11 mouse cellular contexts compared by ENCODE assay signal in the genomic region with DNA sequence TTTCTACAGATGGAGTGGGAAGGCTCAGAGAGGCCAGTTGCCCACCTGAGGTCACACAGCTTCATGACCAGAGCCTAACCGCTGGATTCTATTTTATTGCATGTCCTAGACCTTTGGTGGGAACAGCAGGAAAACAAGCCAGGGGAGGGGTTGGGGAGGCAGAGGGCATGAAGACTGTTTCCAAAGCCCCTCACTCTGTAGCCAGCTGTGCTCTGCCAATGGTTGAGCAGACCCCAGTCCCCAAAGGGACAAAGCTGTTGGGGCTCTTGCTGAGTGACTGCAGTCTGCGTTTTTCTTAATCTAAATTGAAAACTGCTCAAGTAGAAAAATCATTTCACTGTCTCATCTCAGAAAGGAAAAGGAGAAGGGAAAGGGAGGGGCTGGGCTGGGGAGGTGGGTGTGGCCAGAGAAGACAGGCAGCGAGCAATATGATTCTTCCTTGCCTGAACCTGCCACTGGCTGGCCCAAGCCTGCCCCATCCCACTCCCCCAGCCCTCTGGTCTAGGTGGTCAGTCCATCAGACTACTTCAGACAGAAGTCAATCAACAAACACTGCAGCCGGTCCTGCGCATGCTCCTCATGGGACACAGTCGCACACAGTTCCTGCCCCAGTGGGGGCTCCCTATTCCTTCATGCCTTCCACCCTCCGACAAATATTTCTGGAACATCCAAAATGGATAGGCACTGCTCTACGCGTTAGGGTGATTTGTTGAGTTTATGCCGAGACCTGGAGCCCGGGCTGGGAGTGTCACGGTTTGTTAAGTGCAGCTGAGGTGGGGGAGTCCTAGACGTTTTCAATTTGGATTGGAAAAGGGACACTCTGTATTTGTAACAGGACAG. TPM values are rescaled to one million over a fixed set of nuclear protein-coding genes. Genes with fewer than 3 reads are reported as not detected.
A peak's percentile ranks its signal among the peaks of the same experiment; 100 is the strongest.
DNase-seq lines count a peak whose midpoint lies in the region; ATAC-seq and TF ChIP-seq lines count a peak whose summit lies in the region.
"Had no signal": no experiment of that assay in that cellular context is flagged by ENCODE, and none has a peak within 500 bp of the region (broad histone marks: within the 10 kb centered on the region; RNA-seq: fewer than 3 reads in every experiment).

No protein-coding gene starts in this region.

- TF ChIP-seq CTCF in left cerebral cortex, adult 2 months (IDR thresholded peaks at IDR 0.05), result no peak

- peak; percentile 19 for DNase-seq in neural tube, embryonic 11.5 days (ENCODE audit: low spot score)
- DNase-seq in neural tube, embryonic 10.5 days (ENCODE audit: extremely low spot score, low spot score), result no peak
- DNase-seq in midbrain, embryonic 14.5 days, result no peak
- DNase-seq in left cerebral cortex, adult 2 months (ENCODE audit: extremely low spot score in 1 of 2, low spot score in 2 of 2), result no peak
- DNase-seq in frontal cortex, postnatal 25 days (ENCODE audit: low spot score in 2 of 2), result no peak
- no peak for DNase-seq in spleen, postnatal 4 days (ENCODE audit: low spot score in 2 of 2)
- DNase-seq: cerebellum, postnatal 14 days; layer of hippocampus, postnatal 36 days; thymus, postnatal 4 days had no signal

- H3K27ac ChIP-seq in neural tube, embryonic 11.5 days (ENCODE audit: low read depth, low read length), result peak overlapping the region; percentile 60
- H3K27ac ChIP-seq in hindbrain, embryonic 13.5 days, result peak overlapping the region; percentile 74
- peak overlapping the region; percentile 70 for H3K27ac ChIP-seq in midbrain, embryonic 14.5 days (replicated peaks; ENCODE audit: low read depth, low read length)
- no peak overlapping the region for H3K27ac ChIP-seq in left cerebral cortex, adult 2 months

- no peaks in the 10 kb centered on the region for H3K36me3 ChIP-seq in neural tube, embryonic 11.5 days (ENCODE audit: control insufficient read depth, insufficient read depth, low read length)
- H3K36me3 ChIP-seq in hindbrain, embryonic 13.5 days, result no peaks in the 10 kb centered on the region
- no peaks in the 10 kb centered on the region for H3K36me3 ChIP-seq in midbrain, embryonic 14.5 days (ENCODE audit: control insufficient read depth, insufficient read depth, low read length)

- H3K4me1 ChIP-seq in neural tube, embryonic 11.5 days (ENCODE audit: control insufficient read depth, insufficient read depth, low read length), result peaks cover 14% of the 10 kb centered on the region
- H3K4me1 ChIP-seq in hindbrain, embryonic 13.5 days (replicated peaks), result peaks cover 31% of the 10 kb centered on the region
- H3K4me1 ChIP-seq in midbrain, embryonic 14.5 days (ENCODE audit: control insufficient read depth, insufficient read depth, low read length), result peaks cover 26% of the 10 kb centered on the region

- H3K4me3 ChIP-seq in neural tube, embryonic 11.5 days (ENCODE audit: low read depth, low read length), result no peak overlapping the region
- no peak overlapping the region for H3K4me3 ChIP-seq in hindbrain, embryonic 13.5 days
- H3K4me3 ChIP-seq in midbrain, embryonic 14.5 days (replicated peaks; ENCODE audit: low read depth, low read length), result no peak overlapping the region
- no peak overlapping the region for H3K4me3 ChIP-seq in left cerebral cortex, adult 2 months

- ATAC-seq in neural tube, embryonic 11.5 days (ENCODE audit: insufficient read depth, low FRiP score, low TSS enrichment), result no peak
- peak; percentile 55 for ATAC-seq in hindbrain, embryonic 13.5 days (ENCODE audit: low FRiP score)
- 0 out of 2 replicates have a peak, but pooled peaks have one; percentile 48 for ATAC-seq in midbrain, embryonic 14.5 days (ENCODE audit: low FRiP score, low TSS enrichment)
- ATAC-seq: Patski had no signal

- no peaks in the 10 kb centered on the region for H3K27me3 ChIP-seq in neural tube, embryonic 11.5 days (ENCODE audit: control insufficient read depth, insufficient read depth, low read length)
- 0 out of 2 replicates have a peak, but pooled peaks cover 7% of the 10 kb centered on the region for H3K27me3 ChIP-seq in hindbrain, embryonic 13.5 days
- no peaks in the 10 kb centered on the region for H3K27me3 ChIP-seq in midbrain, embryonic 14.5 days (ENCODE audit: control insufficient read depth, insufficient read depth, low read length)

- H3K4me2 ChIP-seq in neural tube, embryonic 11.5 days (ENCODE audit: low read depth), result no peak overlapping the region
- H3K4me2 ChIP-seq in hindbrain, embryonic 13.5 days, result no peak overlapping the region
- H3K4me2 ChIP-seq in midbrain, embryonic 14.5 days (ENCODE audit: low read length), result no peak overlapping the region

- 58% methylated on average over 13 of the region's 13 CpGs for WGBS in neural tube, embryonic 11.5 days
- 47% methylated on average over 13 of the region's 13 CpGs for whole genome bisulfite sequencing in hindbrain, embryonic 13.5 days
- 50% methylated on average over 13 of the region's 13 CpGs for WGBS in midbrain, embryonic 14.5 days

- H3K9ac ChIP-seq in neural tube, embryonic 11.5 days (ENCODE audit: low read length), result no peak overlapping the region
- no peak overlapping the region for H3K9ac ChIP-seq in hindbrain, embryonic 13.5 days
- H3K9ac ChIP-seq in midbrain, embryonic 14.5 days (replicated peaks; ENCODE audit: low read length), result no peak overlapping the region

- intact Hi-C loops in left cerebral cortex, adult 2 months (cut with DNase I), result no loop called here

- H3K9me3 ChIP-seq in neural tube, embryonic 11.5 days (ENCODE audit: control insufficient read depth, low read length), result no peaks in the 10 kb centered on the region
- peaks cover 1% of the 10 kb centered on the region; the same call in 1 of the 2 replicates for H3K9me3 ChIP-seq in hindbrain, embryonic 13.5 days
- H3K9me3 ChIP-seq in midbrain, embryonic 14.5 days (ENCODE audit: control insufficient read depth, low read length), result no peaks in the 10 kb centered on the region

RNA-seq across cellular contexts. Expression of gene Ctnnbl1, which starts 45.7 kb away (rescaled TPM):
- 96.5 and 106 TPM in 2 replicates for polyA plus RNA-seq in neural tube, embryonic 11.5 days (2014; fragmentation: Nextera tagmentation; extraction: Ambion mirVana)
- 70.6 and 72.8 TPM in 2 replicates for polyA plus RNA-seq in hindbrain, embryonic 13.5 days (2015; fragmentation: Nextera tagmentation; extraction: Ambion mirVana)
- polyA plus RNA-seq in midbrain, embryonic 14.5 days (2014; fragmentation: Nextera tagmentation; extraction: Ambion mirVana), result 61.2 and 78.7 TPM in 2 replicates
- 10 to 100 TPM; 30.1 TPM for total RNA-seq in left cerebral cortex, adult 2 months (2021)
